ENCODE assay signal across 7 mouse cellular contexts in genomic region chr2:161177355-161178021, GRCm38 (mm10).
DNase-seq lines count a peak whose midpoint lies in the region; ATAC-seq and TF ChIP-seq lines count a peak whose summit lies in the region.

No protein-coding gene starts in this region.

- peak overlapping the region; percentile 55 for H3K9ac ChIP-seq in embryonic facial prominence, embryonic 14.5 days (ENCODE audit: low read depth, low read length)
- H3K9ac ChIP-seq in limb, embryonic 11.5 days (ENCODE audit: low read length): peak overlapping the region; percentile 23; the same call in 1 of the 2 replicates
- peak overlapping the region; percentile 64 for H3K9ac ChIP-seq in midbrain, embryonic 13.5 days (replicated peaks)

- peak; percentile 90 for DNase-seq in embryonic facial prominence, embryonic 14.5 days (ENCODE audit: low spot score)
- DNase-seq in heart, adult 9 months (ENCODE audit: low spot score in 2 of 2): peak; percentile 52 to 76
- peak; percentile 78 to 83 for DNase-seq in kidney, adult 8-10 months
- DNase-seq in limb, embryonic 11.5 days (ENCODE audit: low spot score): peak; percentile 81
- DNase-seq in spleen, postnatal 10 days (ENCODE audit: low spot score in 2 of 2): peak; percentile 9 to 52

- H3K36me3 ChIP-seq in embryonic facial prominence, embryonic 14.5 days (ENCODE audit: control insufficient read depth, insufficient read depth, low read length): no peaks in the 10 kb centered on the region
- no peaks in the 10 kb centered on the region for H3K36me3 ChIP-seq in limb, embryonic 11.5 days (ENCODE audit: control insufficient read depth, insufficient read depth, low read length)
- no peaks in the 10 kb centered on the region for H3K36me3 ChIP-seq in midbrain, embryonic 13.5 days

- peak overlapping the region; percentile 50 for H3K4me2 ChIP-seq in embryonic facial prominence, embryonic 14.5 days (ENCODE audit: low read depth, low read length)
- peak overlapping the region; percentile 43 for H3K4me2 ChIP-seq in limb, embryonic 11.5 days (ENCODE audit: low read depth, severe bottlenecking)
- peak overlapping the region; percentile 61 for H3K4me2 ChIP-seq in midbrain, embryonic 13.5 days (replicated peaks)

- no peak for TF ChIP-seq POLR2A in bone marrow, adult 2 months (IDR thresholded peaks at IDR 0.05; ENCODE audit: borderline replicate concordance, control insufficient read depth, low read depth, low read length)

- H3K27ac ChIP-seq in bone marrow, adult 2 months (ENCODE audit: control insufficient read depth, insufficient read depth, low read depth, low read length, poor library complexity): no peak overlapping the region
- H3K27ac ChIP-seq in embryonic facial prominence, embryonic 14.5 days (replicated peaks; ENCODE audit: low read depth, low read length): peak overlapping the region; percentile 69
- no peak overlapping the region for H3K27ac ChIP-seq in limb, embryonic 11.5 days (replicated peaks; ENCODE audit: low read depth, low read length)
- H3K27ac ChIP-seq in midbrain, embryonic 13.5 days: peak overlapping the region; percentile 65; the same call in 1 of the 2 replicates

- no peaks in the 10 kb centered on the region for H3K4me1 ChIP-seq in bone marrow, adult 2 months (ENCODE audit: control insufficient read depth, insufficient read depth, low read length)
- peaks cover 3% of the 10 kb centered on the region; the same call in 1 of the 2 replicates for H3K4me1 ChIP-seq in embryonic facial prominence, embryonic 14.5 days (ENCODE audit: control insufficient read depth, insufficient read depth, low read length)
- H3K4me1 ChIP-seq in limb, embryonic 11.5 days (ENCODE audit: control insufficient read depth, insufficient read depth, low read length): no peaks in the 10 kb centered on the region
- peaks cover 5% of the 10 kb centered on the region; the same call in 1 of the 2 replicates for H3K4me1 ChIP-seq in midbrain, embryonic 13.5 days (replicated peaks)

- TF ChIP-seq CTCF in bone marrow, adult 2 months (IDR thresholded peaks at IDR 0.05; ENCODE audit: control insufficient read depth, insufficient read depth, low read length): no peak

- peak; percentile 95 for ATAC-seq in embryonic facial prominence, embryonic 14.5 days (ENCODE audit: low read depth)
- peak; percentile 80 for ATAC-seq in limb, embryonic 11.5 days (ENCODE audit: insufficient number of reproducible peaks, low FRiP score, low TSS enrichment, low read depth)
- ATAC-seq in midbrain, embryonic 13.5 days: peak; percentile 87

- H3K4me3 ChIP-seq in bone marrow, adult 2 months (replicated peaks; ENCODE audit: control insufficient read depth, low read depth, low read length): peak overlapping the region; percentile 47
- H3K4me3 ChIP-seq in embryonic facial prominence, embryonic 14.5 days (ENCODE audit: low read depth, low read length): peak overlapping the region; percentile 46
- H3K4me3 ChIP-seq in limb, embryonic 11.5 days (ENCODE audit: low read depth, low read length): peak overlapping the region; percentile 36
- peak overlapping the region; percentile 53 for H3K4me3 ChIP-seq in midbrain, embryonic 13.5 days (replicated peaks)

- no peaks in the 10 kb centered on the region for H3K9me3 ChIP-seq in embryonic facial prominence, embryonic 14.5 days (ENCODE audit: control insufficient read depth, low read length)
- H3K9me3 ChIP-seq in limb, embryonic 11.5 days (ENCODE audit: control insufficient read depth, low read length): no peaks in the 10 kb centered on the region
- no peaks in the 10 kb centered on the region for H3K9me3 ChIP-seq in midbrain, embryonic 13.5 days

- 4% methylated on average over 20 of the region's 20 CpGs for WGBS in bone marrow, adult 2 months
- WGBS in embryonic facial prominence, embryonic 14.5 days: 5% methylated on average over 20 of the region's 20 CpGs
- 2% methylated on average over 20 of the region's 20 CpGs for WGBS in limb, embryonic 11.5 days
- 2% methylated on average over 20 of the region's 20 CpGs for WGBS in midbrain, embryonic 13.5 days

- no peaks in the 10 kb centered on the region for H3K27me3 ChIP-seq in embryonic facial prominence, embryonic 14.5 days (replicated peaks; ENCODE audit: control insufficient read depth, insufficient read depth, low read length)
- no peaks in the 10 kb centered on the region for H3K27me3 ChIP-seq in limb, embryonic 11.5 days (ENCODE audit: control insufficient read depth, insufficient read depth, low read length)
- H3K27me3 ChIP-seq in midbrain, embryonic 13.5 days: no peaks in the 10 kb centered on the region

Comparison
In these comparisons a context has a peak if more than half of its experiments do, and no peak if none do; other contexts are left out.
1. H3K27ac ChIP-seq: peak in embryonic facial prominence, embryonic 14.5 days (single experiment) and midbrain, embryonic 13.5 days (single experiment); none in bone marrow, adult 2 months (single experiment) and limb, embryonic 11.5 days (single experiment).
2. DNase-seq: peak in every context shown above with its lines; median percentile 90 in embryonic facial prominence, embryonic 14.5 days; 81 in limb, embryonic 11.5 days; 80 in kidney, adult 8-10 months; 64 in heart, adult 9 months; 30 in spleen, postnatal 10 days.
3. Peak in every context shown above with its lines, with median percentiles within 50 percentile points of each other: H3K4me3 ChIP-seq, ATAC-seq, H3K4me2 ChIP-seq and H3K9ac ChIP-seq.